Mouse (Mus musculus) liver, postnatal 0 days (tissue): ENCODE results near the gene Gm15217. TPM values are rescaled to one million over a fixed set of nuclear protein-coding genes. Genes with fewer than 3 reads are reported as not detected.

Experiments
- ATAC-seq: fragments of 200-750 bp; cut with Nextera tagmentation; 2 replicates; pipeline ENCODE4 v1.8.0; 2017; ENCODE audit warnings: mild to moderate bottlenecking, moderate library complexity
- DNase-seq: peaks from one replicate; pipeline ENCODE4 v3.0.0-alpha.2; 2016
- H3K27ac ChIP-seq: fragments of 300-500 bp; sonication (generic); 2 replicates; pipeline ENCODE4 v1.5.1; 2014; ENCODE audit warnings: antibody characterized with exemption, moderate library complexity, mild to moderate bottlenecking, low read depth
- H3K27me3 ChIP-seq: fragments of 300-500 bp; sonication (generic); 2 replicates; pipeline ENCODE4 v1.6.1; 2014; ENCODE audit warnings: low read length, control low read depth, mixed read lengths; ENCODE audit not compliant: insufficient read depth
- H3K36me3 ChIP-seq: fragments of 300-500 bp; sonication (generic); replicated peaks from 2 replicates; pipeline ENCODE4 v1.6.1; 2014; ENCODE audit warnings: mild to moderate bottlenecking, control low read depth, low read length, moderate library complexity, mixed read lengths; ENCODE audit not compliant: insufficient read depth
- H3K4me1 ChIP-seq: fragments of 300-500 bp; sonication (generic); 2 replicates; pipeline ENCODE4 v1.6.1; 2014; ENCODE audit warnings: antibody characterized with exemption, mild to moderate bottlenecking, control low read depth; ENCODE audit not compliant: insufficient read depth
- H3K4me2 ChIP-seq: fragments of 300-500 bp; sonication (generic); 2 replicates; pipeline ENCODE4 v1.6.1; 2014; ENCODE audit warnings: low read depth, mild to moderate bottlenecking, low read length, moderate library complexity, mixed read lengths
- H3K4me3 ChIP-seq: fragments of 300-500 bp; sonication (generic); 2 replicates; pipeline ENCODE4 v1.5.1; 2014; ENCODE audit warnings: low read depth, low read length
- H3K9ac ChIP-seq: fragments of 300-500 bp; sonication (generic); replicated peaks from 2 replicates; pipeline ENCODE4 v1.6.1; 2014; ENCODE audit warnings: mild to moderate bottlenecking, moderate library complexity
- H3K9me3 ChIP-seq: fragments of 300-500 bp; sonication (generic); 2 replicates; pipeline ENCODE4 v1.6.1; 2016; ENCODE audit warnings: mild to moderate bottlenecking, control low read depth, low read length, mixed read lengths
- CTCF ChIP-seq: sonication (generic); IDR thresholded peaks from 2 replicates; pipeline ENCODE4 v1.5.1; 2016; ENCODE audit warnings: antibody characterized with exemption, low read depth
- EP300 ChIP-seq: IDR thresholded peaks from 2 replicates; pipeline ENCODE4 v1.6.1; 2016; ENCODE audit warnings: antibody characterized with exemption, low read depth, mild to moderate bottlenecking
- WGBS: fragments of 180-500 bp; shearing (Covaris S2); extraction: QIAGEN DNeasy Blood & Tissue Kit; methylation state at CpG from one replicate; pipeline ENCODE4 v1.1.7; 2014; ENCODE audit not compliant: insufficient replicate concordance; 5-methylcytosine and 5-hydroxymethylcytosine counted together
- polyA plus RNA-seq: library from polyadenylated mRNA; unstranded; fragments of >200 nt; fragmentation: Nextera tagmentation; extraction: Ambion mirVana; gene quantifications from 2 replicates; pipeline ENCODE4 v1.2.1, GENCODE M21; 2015

Gene Gm15217
- polyA plus RNA-seq, 1 experiment from 2014 or later: not detected

DNA sequence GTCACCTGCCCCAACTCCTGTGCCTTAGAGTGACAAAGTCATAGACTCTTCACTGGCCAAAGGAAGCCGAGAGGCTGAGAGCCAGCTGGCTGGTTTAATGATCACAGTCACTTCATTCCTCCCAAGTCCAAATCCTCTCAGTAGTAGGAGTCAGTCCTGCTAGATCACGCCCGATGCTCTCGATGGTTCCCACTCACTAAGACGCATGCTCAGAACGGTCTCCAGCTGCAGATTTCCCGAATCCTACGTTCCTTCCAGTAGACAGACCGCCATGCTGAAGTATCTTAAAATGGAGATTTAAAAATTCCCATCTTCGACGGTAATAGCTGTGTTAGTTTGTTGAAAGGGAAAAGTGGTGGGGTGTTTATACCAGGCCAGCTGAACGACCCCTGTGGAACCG is 48.0 kb downstream of the Gm15217 start:
- TF ChIP-seq EP300 (no peak), CTCF (no peak)
- H3K9ac ChIP-seq: no peak overlapping the region
- ATAC-seq: no peak
- no peak overlapping the region for H3K27ac ChIP-seq
- no peak overlapping the region for H3K4me2 ChIP-seq
- no peak overlapping the region for H3K4me3 ChIP-seq
- H3K9me3 ChIP-seq: peaks cover 5% of the 10 kb centered on the region
- H3K4me1 ChIP-seq: no peaks in the 10 kb centered on the region
- no peaks in the 10 kb centered on the region for H3K36me3 ChIP-seq
- H3K27me3 ChIP-seq: no peaks in the 10 kb centered on the region
- 85% methylated on average over 13 of the region's 13 CpGs for WGBS
- DNase-seq: no peak

DNA sequence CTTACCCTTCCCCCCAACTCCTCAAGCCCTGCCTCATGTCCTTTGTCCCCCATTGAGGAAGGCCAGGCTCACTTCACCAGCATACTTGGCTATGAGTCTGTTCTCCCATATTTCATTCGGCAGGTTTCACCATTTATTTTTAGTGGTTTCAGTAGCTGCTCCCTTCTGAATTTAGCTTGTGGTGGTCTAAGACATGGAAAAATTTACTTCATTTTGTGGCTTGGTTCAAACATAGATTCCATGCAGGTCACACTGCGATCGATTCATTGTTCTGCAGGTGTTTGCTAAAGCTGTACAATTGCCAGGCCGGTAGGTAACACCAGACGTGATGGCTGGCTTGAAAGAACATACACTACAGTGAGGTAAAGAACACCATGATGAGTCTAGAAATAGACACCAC is 51.0 kb downstream of the Gm15217 start:
- no peaks in the 10 kb centered on the region for H3K36me3 ChIP-seq
- no peak overlapping the region for H3K27ac ChIP-seq
- H3K4me3 ChIP-seq: no peak overlapping the region
- no peak overlapping the region for H3K9ac ChIP-seq
- TF ChIP-seq EP300: no peak
- TF ChIP-seq CTCF: no peak
- no peak for DNase-seq
- no peak for ATAC-seq
- no peak overlapping the region for H3K4me2 ChIP-seq
- no peaks in the 10 kb centered on the region for H3K4me1 ChIP-seq
- no peaks in the 10 kb centered on the region for H3K27me3 ChIP-seq
- 82% methylated on average over 5 of the region's 5 CpGs for WGBS
- H3K9me3 ChIP-seq: peaks cover 5% of the 10 kb centered on the region

Other genes with a start within 250 kb of the Gm15217 start
- gene Bmp4, start 11.3 kb downstream of the Gm15217 start, polyA plus RNA-seq: 1.5 and 1.6 TPM in 2 replicates